Comparison of ENCODE assay signal across 21 mouse cellular contexts in the genomic region with DNA sequence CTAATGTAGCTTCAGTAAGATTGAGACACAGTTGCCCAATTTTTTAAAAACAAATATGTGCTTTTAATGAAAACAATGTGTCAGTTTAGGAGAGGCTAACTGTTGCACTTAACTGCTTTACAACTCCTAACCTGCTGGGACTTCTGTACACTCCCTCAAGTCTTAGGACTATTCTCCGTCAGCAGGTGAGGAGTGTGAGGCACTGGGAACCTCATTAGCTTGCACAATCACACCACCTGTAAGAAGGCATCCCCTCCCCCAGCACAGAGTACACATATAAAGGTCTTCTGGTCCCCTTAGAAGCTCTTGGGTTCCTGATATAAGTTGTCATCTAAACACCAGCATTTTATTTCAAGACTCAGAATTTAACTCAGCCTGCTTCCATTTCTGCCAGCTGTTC.
DNase-seq lines count a peak whose midpoint lies in the region; ATAC-seq lines count a peak whose summit lies in the region.
"Had no signal": no experiment of that assay in that cellular context is flagged by ENCODE, and none has a peak within 500 bp of the region (broad histone marks: within the 10 kb centered on the region; RNA-seq: fewer than 3 reads in every experiment).

No protein-coding gene starts in this region.

- DNase-seq in limb, embryonic 10.5 days (ENCODE audit: low spot score), result no peak
- no peak for DNase-seq in layer of hippocampus, postnatal 14 days (ENCODE audit: low spot score in 2 of 2)
- no peak for DNase-seq in left cerebral cortex, adult 9 months (ENCODE audit: low spot score in 2 of 2)
- DNase-seq: adrenal gland, postnatal 14 days; cerebellum, adult 11-12 months; cerebellum, adult 9-10 months; cerebellum, postnatal 25 days; gastrocnemius, postnatal 10 days; heart, adult 18-20 months; heart, postnatal 14 days; kidney, adult 11 months had no signal

- no peaks in the 10 kb centered on the region for H3K36me3 ChIP-seq in forebrain, embryonic 13.5 days (ENCODE audit: poor library complexity, severe bottlenecking)
- no peaks in the 10 kb centered on the region for H3K36me3 ChIP-seq in forebrain, embryonic 12.5 days (replicated peaks)
- no peaks in the 10 kb centered on the region for H3K36me3 ChIP-seq in limb, embryonic 12.5 days
- no peaks in the 10 kb centered on the region for H3K36me3 ChIP-seq in limb, embryonic 10.5 days
- no peaks in the 10 kb centered on the region for H3K36me3 ChIP-seq in forebrain, embryonic 15.5 days
- no peaks in the 10 kb centered on the region for H3K36me3 ChIP-seq in intestine, embryonic 16.5 days (ENCODE audit: control insufficient read depth, insufficient read depth, low read length)
- H3K36me3 ChIP-seq: embryonic facial prominence, embryonic 13.5 days; heart, embryonic 10.5 days had no signal

- 68% methylated on average over 1 of the region's 1 CpGs for WGBS in forebrain, embryonic 13.5 days
- 69% methylated on average over 1 of the region's 1 CpGs for WGBS in forebrain, embryonic 12.5 days
- 46% methylated on average over 1 of the region's 1 CpGs for WGBS in limb, embryonic 12.5 days
- WGBS in limb, embryonic 10.5 days, result 43% methylated on average over 1 of the region's 1 CpGs
- 67% methylated on average over 1 of the region's 1 CpGs for WGBS in forebrain, embryonic 15.5 days
- 64% methylated on average over 1 of the region's 1 CpGs for WGBS in intestine, embryonic 16.5 days

- ATAC-seq in forebrain, embryonic 13.5 days, result no peak
- ATAC-seq in forebrain, embryonic 12.5 days (ENCODE audit: low FRiP score), result no peak
- ATAC-seq in limb, embryonic 12.5 days (ENCODE audit: insufficient number of reproducible peaks, insufficient read depth, low FRiP score, low TSS enrichment, low read depth), result no peak
- ATAC-seq in forebrain, embryonic 15.5 days (replicated peaks), result no peak
- ATAC-seq in intestine, embryonic 16.5 days, result peak; percentile 90
- ATAC-seq: activated CD4-positive, CD25-positive, alpha-beta regulatory T cell, adult 4 months; hindbrain, embryonic 16.5 days; Patski had no signal

- peak overlapping the region; percentile 54 for H3K27ac ChIP-seq in forebrain, embryonic 13.5 days
- no peak overlapping the region; the same call in 1 of the 2 replicates for H3K27ac ChIP-seq in forebrain, embryonic 12.5 days
- H3K27ac ChIP-seq in limb, embryonic 12.5 days, result peak overlapping the region; percentile 29; the same call in 1 of the 2 replicates
- no peak overlapping the region for H3K27ac ChIP-seq in limb, embryonic 10.5 days
- peak overlapping the region; percentile 90 for H3K27ac ChIP-seq in forebrain, embryonic 15.5 days (replicated peaks)
- 0 out of 2 replicates have a peak overlapping the region, but pooled peaks have one; percentile 4 for H3K27ac ChIP-seq in intestine, embryonic 16.5 days (ENCODE audit: low read length)
- H3K27ac ChIP-seq: embryonic facial prominence, embryonic 13.5 days; heart, embryonic 10.5 days had no signal

- no peak overlapping the region for H3K4me3 ChIP-seq in forebrain, embryonic 13.5 days
- H3K4me3 ChIP-seq in forebrain, embryonic 12.5 days (replicated peaks), result no peak overlapping the region
- H3K4me3 ChIP-seq in limb, embryonic 12.5 days (replicated peaks), result no peak overlapping the region
- H3K4me3 ChIP-seq in limb, embryonic 10.5 days, result no peak overlapping the region
- H3K4me3 ChIP-seq in forebrain, embryonic 15.5 days, result no peak overlapping the region
- H3K4me3 ChIP-seq in intestine, embryonic 16.5 days (ENCODE audit: low read length), result no peak overlapping the region
- H3K4me3 ChIP-seq: embryonic facial prominence, embryonic 13.5 days; heart, embryonic 10.5 days had no signal

- no peak overlapping the region for H3K9ac ChIP-seq in forebrain, embryonic 13.5 days
- H3K9ac ChIP-seq in forebrain, embryonic 12.5 days, result no peak overlapping the region
- H3K9ac ChIP-seq in limb, embryonic 12.5 days (replicated peaks), result no peak overlapping the region
- H3K9ac ChIP-seq in forebrain, embryonic 15.5 days (replicated peaks), result no peak overlapping the region
- no peak overlapping the region for H3K9ac ChIP-seq in intestine, embryonic 16.5 days (ENCODE audit: low read depth, low read length)
- H3K9ac ChIP-seq: embryonic facial prominence, embryonic 13.5 days had no signal

- H3K9me3 ChIP-seq in forebrain, embryonic 13.5 days (replicated peaks), result no peaks in the 10 kb centered on the region
- no peaks in the 10 kb centered on the region for H3K9me3 ChIP-seq in forebrain, embryonic 12.5 days
- H3K9me3 ChIP-seq in limb, embryonic 12.5 days, result no peaks in the 10 kb centered on the region
- no peaks in the 10 kb centered on the region for H3K9me3 ChIP-seq in limb, embryonic 10.5 days (replicated peaks)
- H3K9me3 ChIP-seq in forebrain, embryonic 15.5 days, result no peaks in the 10 kb centered on the region
- H3K9me3 ChIP-seq in intestine, embryonic 16.5 days (ENCODE audit: control insufficient read depth, low read length), result no peaks in the 10 kb centered on the region
- H3K9me3 ChIP-seq: embryonic facial prominence, embryonic 13.5 days; heart, embryonic 10.5 days had no signal

- no peaks in the 10 kb centered on the region for H3K27me3 ChIP-seq in forebrain, embryonic 13.5 days
- H3K27me3 ChIP-seq in forebrain, embryonic 12.5 days, result 0 out of 2 replicates have a peak, but pooled peaks cover 2% of the 10 kb centered on the region
- no peaks in the 10 kb centered on the region for H3K27me3 ChIP-seq in limb, embryonic 12.5 days
- H3K27me3 ChIP-seq in limb, embryonic 10.5 days (ENCODE audit: low read depth, poor library complexity, severe bottlenecking), result no peaks in the 10 kb centered on the region; the same call in 1 of the 2 replicates
- H3K27me3 ChIP-seq in forebrain, embryonic 15.5 days, result no peaks in the 10 kb centered on the region
- no peaks in the 10 kb centered on the region for H3K27me3 ChIP-seq in intestine, embryonic 16.5 days (replicated peaks; ENCODE audit: control insufficient read depth, insufficient read depth, low read length)
- H3K27me3 ChIP-seq: embryonic facial prominence, embryonic 13.5 days; Patski had no signal

- peaks cover 70% of the 10 kb centered on the region for H3K4me1 ChIP-seq in forebrain, embryonic 13.5 days
- H3K4me1 ChIP-seq in forebrain, embryonic 12.5 days, result peaks cover 48% of the 10 kb centered on the region
- H3K4me1 ChIP-seq in limb, embryonic 12.5 days (replicated peaks), result peaks cover 37% of the 10 kb centered on the region
- peaks cover 44% of the 10 kb centered on the region for H3K4me1 ChIP-seq in limb, embryonic 10.5 days
- peaks cover 60% of the 10 kb centered on the region for H3K4me1 ChIP-seq in forebrain, embryonic 15.5 days
- H3K4me1 ChIP-seq in intestine, embryonic 16.5 days (ENCODE audit: control insufficient read depth, insufficient read depth, low read length), result peaks cover 4% of the 10 kb centered on the region; the same call in 1 of the 2 replicates

- H3K4me2 ChIP-seq in forebrain, embryonic 13.5 days, result no peak overlapping the region
- no peak overlapping the region for H3K4me2 ChIP-seq in forebrain, embryonic 12.5 days
- no peak overlapping the region for H3K4me2 ChIP-seq in limb, embryonic 12.5 days
- no peak overlapping the region for H3K4me2 ChIP-seq in forebrain, embryonic 15.5 days (replicated peaks)
- H3K4me2 ChIP-seq in intestine, embryonic 16.5 days (ENCODE audit: low read depth, low read length), result no peak overlapping the region
- H3K4me2 ChIP-seq: embryonic facial prominence, embryonic 13.5 days had no signal

Comparison
In these comparisons a context has a peak if more than half of its experiments do, and no peak if none do; other contexts are left out.
1. H3K27ac ChIP-seq: peak in forebrain, embryonic 13.5 days (single experiment), limb, embryonic 12.5 days (single experiment), forebrain, embryonic 15.5 days (single experiment) and intestine, embryonic 16.5 days (single experiment); none in forebrain, embryonic 12.5 days (single experiment) and limb, embryonic 10.5 days (single experiment).